Comparison of ENCODE assay signal across 8 mouse cellular contexts in genomic region chr2:172831762-172832161, GRCm38 (mm10).
DNase-seq lines count a peak whose midpoint lies in the region; ATAC-seq lines count a peak whose summit lies in the region.

No protein-coding gene starts in this region.

- peak; percentile 75 for ATAC-seq in inflammation-experienced regulatory T-cells, adult 6 months
- ATAC-seq in megakaryocyte-erythroid progenitor cell, adult 5-6 weeks (replicated peaks; ENCODE audit: low FRiP score, low TSS enrichment, poor library complexity, severe bottlenecking), result peak; percentile 76

- DNase-seq in T-cell, adult 2 months (ENCODE audit: low spot score), result peak; percentile 69
- DNase-seq in cerebellum, adult 9-10 months, result peak; percentile 29
- DNase-seq in frontal cortex, postnatal 36 days (ENCODE audit: low spot score in 2 of 2), result peak; percentile 60 to 70
- DNase-seq in left cerebral cortex, postnatal 10 days (ENCODE audit: extremely low spot score in 1 of 2, low spot score in 2 of 2), result peak; percentile 49 to 80
- peak; percentile 46 for DNase-seq in skeletal muscle tissue, adult 2 months (ENCODE audit: low read depth, low spot score)
- DNase-seq in yolk sac, embryonic 10.5 days (ENCODE audit: low spot score), result peak; percentile 72

- intact Hi-C loops in left cerebral cortex, postnatal 10 days (cut with DNase I), result loop anchor here (1.0 to 2.0 kb wide), 2 partner anchors 165 to 257 kb away; no protein-coding TSS in a partner anchor

Comparison
In these comparisons a context has a peak if more than half of its experiments do, and no peak if none do; other contexts are left out.
1. Peak in every context shown above with its lines: DNase-seq and ATAC-seq.